Mouse (Mus musculus): ENCODE measurements around the gene Impad1.
A peak's percentile ranks its signal among the peaks of the same experiment; 100 is the strongest.

The Impad1 gene

GRCm38 (mm10) chr4:4792992-4793834 is at the start of gene Impad1:
Gene Impad1, minus strand, starts transcription at chr4:4793355.
- peak; percentile 88 to 94 for DNase-seq (ENCODE audit: low spot score in 2 of 2)

- DNase-seq (ENCODE audit: low spot score in 2 of 2): no peak
Measured at GRCm38 (mm10) chr4:4840145-4840544, 47.0 kb upstream of the Impad1 start.

- no peak for DNase-seq (ENCODE audit: low spot score in 2 of 2)
Measured at GRCm38 (mm10) chr4:4833789-4834295, 40.7 kb upstream of the Impad1 start.

GRCm38 (mm10) chr4:4828131-4828530 is 35.0 kb upstream of the Impad1 start:
- DNase-seq (ENCODE audit: low spot score in 2 of 2): no peak

GRCm38 (mm10) chr4:4822119-4822518 is 29.0 kb upstream of the Impad1 start:
- DNase-seq (ENCODE audit: low spot score in 2 of 2): no peak

GRCm38 (mm10) chr4:4792141-4792991 is 789 bp downstream of the Impad1 start:
- DNase-seq (ENCODE audit: low spot score in 2 of 2): peak; percentile 51 to 76

- no peak for DNase-seq (ENCODE audit: low spot score in 2 of 2)
Measured at GRCm38 (mm10) chr4:4791180-4791579, 2.0 kb downstream of the Impad1 start.

- no peak for DNase-seq (ENCODE audit: low spot score in 2 of 2)
Measured at GRCm38 (mm10) chr4:4785169-4785568, 8.0 kb downstream of the Impad1 start.

- no peak for DNase-seq (ENCODE audit: low spot score in 2 of 2)
Measured at GRCm38 (mm10) chr4:4784305-4784704, 8.8 kb downstream of the Impad1 start.

GRCm38 (mm10) chr4:4783686-4783957 is 9.5 kb downstream of the Impad1 start:
- DNase-seq (ENCODE audit: low spot score in 2 of 2): no peak

- no peak for DNase-seq (ENCODE audit: low spot score in 2 of 2)
Measured at GRCm38 (mm10) chr4:4782882-4783685, 10.1 kb downstream of the Impad1 start.

GRCm38 (mm10) chr4:4779265-4779770 is 13.8 kb downstream of the Impad1 start:
- DNase-seq (ENCODE audit: low spot score in 2 of 2): no peak

- no peak for DNase-seq (ENCODE audit: low spot score in 2 of 2)
Measured at GRCm38 (mm10) chr4:4771523-4772114, 21.5 kb downstream of the Impad1 start.

GRCm38 (mm10) chr4:4765806-4766205 is 27.3 kb downstream of the Impad1 start:
- no peak for DNase-seq (ENCODE audit: low spot score in 2 of 2)

GRCm38 (mm10) chr4:4758376-4758775 is 34.8 kb downstream of the Impad1 start:
- DNase-seq (ENCODE audit: low spot score in 2 of 2): no peak

GRCm38 (mm10) chr4:4729427-4729826 is 63.7 kb downstream of the Impad1 start:
- no peak for DNase-seq (ENCODE audit: low spot score in 2 of 2)

- no peak for DNase-seq (ENCODE audit: low spot score in 2 of 2)
Measured at GRCm38 (mm10) chr4:4726241-4726776, 66.8 kb downstream of the Impad1 start.

GRCm38 (mm10) chr4:4723821-4724220 is 69.3 kb downstream of the Impad1 start:
- DNase-seq (ENCODE audit: low spot score in 2 of 2): no peak

GRCm38 (mm10) chr4:4722081-4722480 is 71.1 kb downstream of the Impad1 start:
- DNase-seq (ENCODE audit: low spot score in 2 of 2): no peak

GRCm38 (mm10) chr4:4717763-4718347 is 75.3 kb downstream of the Impad1 start:
- DNase-seq (ENCODE audit: low spot score in 2 of 2): no peak
